Comparison of ENCODE assay signal across 13 mouse cellular contexts in the genomic region with DNA sequence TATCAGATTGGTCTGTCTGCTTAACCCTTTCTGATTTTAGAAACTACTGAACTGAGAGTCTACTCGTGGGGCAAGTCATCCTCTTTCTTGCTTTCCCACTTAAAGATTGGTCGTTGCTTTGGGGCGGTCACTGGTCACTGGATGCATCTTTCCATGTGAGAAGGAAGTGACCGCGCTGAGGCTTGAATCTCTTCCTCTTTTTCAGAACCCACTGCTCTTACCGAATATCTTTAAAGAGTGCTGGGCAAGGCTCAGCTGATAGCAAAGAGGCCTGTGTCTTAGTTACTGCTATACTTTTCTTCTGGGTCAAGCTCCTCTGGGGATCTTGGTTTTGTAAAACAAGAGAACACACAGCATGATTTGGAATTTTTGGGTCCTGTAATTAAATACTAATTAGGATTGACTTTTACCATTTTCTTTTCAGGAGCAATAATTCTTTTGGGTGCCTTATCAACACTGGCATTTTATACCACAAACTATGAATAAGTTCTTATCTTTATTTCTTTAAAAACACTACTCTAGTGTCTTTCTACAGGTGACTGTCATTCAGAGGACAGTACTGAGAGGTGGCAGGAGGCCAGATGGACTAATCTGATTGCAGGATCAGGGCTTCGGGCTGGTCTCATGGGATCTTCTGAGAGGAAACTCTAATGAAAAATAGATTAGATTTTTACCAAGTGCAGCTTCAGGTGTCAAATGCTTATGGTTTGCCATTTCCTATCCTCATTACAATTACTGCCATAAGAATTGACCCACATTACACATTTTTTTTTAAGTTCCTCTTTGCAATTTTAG.
"Had no signal": no experiment of that assay in that cellular context is flagged by ENCODE, and none has a peak within 500 bp of the region (broad histone marks: within the 10 kb centered on the region; RNA-seq: fewer than 3 reads in every experiment).

No protein-coding gene starts in this region.

- H3K9me3 ChIP-seq: limb, embryonic 12.5 days; liver, embryonic 13.5 days; lung, embryonic 15.5 days; neural tube, embryonic 15.5 days had no signal

- H3K9ac ChIP-seq: limb, embryonic 12.5 days; liver, embryonic 13.5 days; liver, postnatal 0 days; lung, embryonic 15.5 days; neural tube, embryonic 15.5 days had no signal

- DNase-seq: kidney, adult 8-10 months; kidney, postnatal 25 days; liver; liver, embryonic 13.5 days; liver, postnatal 0 days; lung, postnatal 14 days; thymus, postnatal 4 days had no signal

- ATAC-seq: liver, postnatal 0 days had no signal

- H3K4me1 ChIP-seq: limb, embryonic 12.5 days; liver, embryonic 13.5 days; lung, embryonic 15.5 days; neural tube, embryonic 15.5 days had no signal

- H3K4me3 ChIP-seq: left cerebral cortex, adult 2 months; limb, embryonic 12.5 days; liver, embryonic 13.5 days; lung, embryonic 15.5 days; myocyte; neural tube, embryonic 15.5 days had no signal

- H3K27me3 ChIP-seq: limb, embryonic 12.5 days; liver, embryonic 13.5 days; lung, embryonic 15.5 days; neural tube, embryonic 15.5 days had no signal

- H3K4me2 ChIP-seq: limb, embryonic 12.5 days; liver, embryonic 13.5 days; lung, embryonic 15.5 days; midbrain, embryonic 11.5 days; neural tube, embryonic 15.5 days had no signal

- H3K27ac ChIP-seq: left cerebral cortex, adult 2 months; limb, embryonic 12.5 days; liver, embryonic 13.5 days; lung, embryonic 15.5 days; neural tube, embryonic 15.5 days had no signal

- H3K36me3 ChIP-seq: limb, embryonic 12.5 days; liver, embryonic 13.5 days; lung, embryonic 15.5 days; neural tube, embryonic 15.5 days had no signal
